Mouse (Mus musculus) left cerebral cortex, adult 8-10 months (tissue): Measurements from ENCODE around the gene Dgki. TPM values are rescaled to one million over a fixed set of nuclear protein-coding genes. Genes with fewer than 3 reads are reported as not detected.
"Not testable (repeated sequence)": the region's sequence is repeated elsewhere in the genome, so short reads cannot be mapped to it uniquely, and the experiment has no call there.

Experiments used
- DNase-seq, 2 experiments: peaks; one replicate each; pipeline ENCODE4 v3.0.0; 2022; ENCODE audit warnings: low spot score in 2 of 2
- total RNA-seq, 4 experiments: library from RNA; stranded (reverse); gene quantifications; 2 replicates each; pipeline ENCODE4 v1.2.4; 2022

Gene Dgki
- total RNA-seq, 4 experiments from 2014 or later: 88.8 to 107 (median 95.6) TPM

GRCm38 (mm10) chr6:37150483-37150882 lies 149.5 kb downstream of the Dgki start:
- DNase-seq: no peak

- DNase-seq: no peak
Measured at GRCm38 (mm10) chr6:37150038-37150437, 149.9 kb downstream of the Dgki start.

- DNase-seq: no peak
Measured at GRCm38 (mm10) chr6:37149196-37149595, 150.8 kb downstream of the Dgki start.

- DNase-seq: no peak
Measured at GRCm38 (mm10) chr6:37147431-37148022, 152.5 kb downstream of the Dgki start.

- DNase-seq: no peak
Measured at GRCm38 (mm10) chr6:37143867-37144163, 156.2 kb downstream of the Dgki start.

- peak in 1 of 2 experiments; percentile 33 for DNase-seq
Measured at GRCm38 (mm10) chr6:37142991-37143866, 156.8 kb downstream of the Dgki start.

GRCm38 (mm10) chr6:37138816-37139215 lies 161.2 kb downstream of the Dgki start:
- DNase-seq: no peak

- DNase-seq: no peak
Measured at GRCm38 (mm10) chr6:37131257-37131656, 168.7 kb downstream of the Dgki start.

GRCm38 (mm10) chr6:37120417-37121154 lies 179.4 kb downstream of the Dgki start:
- peak in 1 of 2 experiments; percentile 59 for DNase-seq

GRCm38 (mm10) chr6:37119205-37119604 lies 180.8 kb downstream of the Dgki start:
- DNase-seq: no peak

GRCm38 (mm10) chr6:37113048-37113447 lies 186.9 kb downstream of the Dgki start:
- no peak for DNase-seq

- not testable (repeated sequence) for DNase-seq
Measured at GRCm38 (mm10) chr6:37106236-37106635, 193.7 kb downstream of the Dgki start.

- DNase-seq: no peak
Measured at GRCm38 (mm10) chr6:37100413-37100812, 199.6 kb downstream of the Dgki start.

- peak; percentile 72 for DNase-seq
Measured at GRCm38 (mm10) chr6:37097356-37098155, 202.4 kb downstream of the Dgki start.

- peak in 1 of 2 experiments; percentile 52 for DNase-seq
Measured at GRCm38 (mm10) chr6:37096840-37097305, 203.1 kb downstream of the Dgki start.

- DNase-seq: no peak
Measured at GRCm38 (mm10) chr6:37089148-37090111, 210.6 kb downstream of the Dgki start.

GRCm38 (mm10) chr6:37082990-37083389 lies 217.0 kb downstream of the Dgki start:
- DNase-seq: no peak

- no peak for DNase-seq
Measured at GRCm38 (mm10) chr6:37072401-37073016, 227.5 kb downstream of the Dgki start.

GRCm38 (mm10) chr6:37069836-37070600 lies 230.0 kb downstream of the Dgki start:
- no peak for DNase-seq
